Mouse (Mus musculus): Measurements from ENCODE around the gene Atp10a.

GRCm38 (mm10) chr7:58710312-58710711, 54.3 kb downstream of the Atp10a start:
- TF ChIP-seq E2F4 (IDR thresholded peaks at IDR 0.05; ENCODE audit: insufficient read depth) (no peak), TCF3 (IDR thresholded peaks at IDR 0.05; ENCODE audit: insufficient read length, low read depth) (no peak), POLR2AphosphoS2 (IDR thresholded peaks at IDR 0.05; ENCODE audit: insufficient read length, low read depth) (no peak), MAX (IDR thresholded peaks at IDR 0.05; ENCODE audit: low read depth) (no peak), POLR2A (IDR thresholded peaks at IDR 0.05; ENCODE audit: insufficient read length, low read depth) (no peak), USF1 (IDR thresholded peaks at IDR 0.05; ENCODE audit: low read depth) (no peak), MYOD1 (IDR thresholded peaks at IDR 0.05; ENCODE audit: control insufficient read depth in 1 of 3, insufficient read length in 2 of 3, low read depth in 2 of 3) (no peak), REST (IDR thresholded peaks at IDR 0.05; ENCODE audit: insufficient read depth, insufficient read length) (no peak), TCF12 (IDR thresholded peaks at IDR 0.05; ENCODE audit: insufficient read depth, poor library complexity, severe bottlenecking) (no peak), CEBPB (IDR thresholded peaks at IDR 0.05; ENCODE audit: insufficient read depth, poor library complexity, severe bottlenecking) (no peak), MYOG (IDR thresholded peaks at IDR 0.05; ENCODE audit: control insufficient read depth in 1 of 3, insufficient read depth in 1 of 3, insufficient read length in 2 of 3, low read depth in 2 of 3) (no peak), SRF (IDR thresholded peaks at IDR 0.05; ENCODE audit: control insufficient read depth, insufficient read length, low read depth) (no peak)

All from myocyte (in vitro differentiated cells).